Mouse (Mus musculus): ENCODE measurements around the gene Armc8.
"Not testable (repeated sequence)": the region's sequence is repeated elsewhere in the genome, so short reads cannot be mapped to it uniquely, and the experiment has no call there.

The Armc8 gene

GRCm38 (mm10) chr9:99568347-99569070 is at the start of gene Armc8:
Gene Armc8, minus strand, starts transcription at chr9:99568899.
- DNase-seq (ENCODE audit: extremely low spot score, low spot score) = peak; percentile 91

- DNase-seq (ENCODE audit: extremely low spot score, low spot score) = no peak
These were observed 43.5 kb upstream of the Armc8 start, which contains the start of gene A4gnt for GRCm38 (mm10) chr9:99612202-99612601. Gene A4gnt, plus strand, starts transcription at chr9:99612502.

GRCm38 (mm10) chr9:99603566-99603965 is 34.9 kb upstream of the Armc8 start:
- no peak for DNase-seq (ENCODE audit: extremely low spot score, low spot score)

GRCm38 (mm10) chr9:99599127-99599526 is 30.4 kb upstream of the Armc8 start:
- DNase-seq (ENCODE audit: extremely low spot score, low spot score) = not testable (repeated sequence)

GRCm38 (mm10) chr9:99591144-99591543 is 22.4 kb upstream of the Armc8 start:
- DNase-seq (ENCODE audit: extremely low spot score, low spot score) = no peak

GRCm38 (mm10) chr9:99587505-99588202 is 19.0 kb upstream of the Armc8 start:
- DNase-seq (ENCODE audit: extremely low spot score, low spot score) = peak; percentile 71

DNA sequence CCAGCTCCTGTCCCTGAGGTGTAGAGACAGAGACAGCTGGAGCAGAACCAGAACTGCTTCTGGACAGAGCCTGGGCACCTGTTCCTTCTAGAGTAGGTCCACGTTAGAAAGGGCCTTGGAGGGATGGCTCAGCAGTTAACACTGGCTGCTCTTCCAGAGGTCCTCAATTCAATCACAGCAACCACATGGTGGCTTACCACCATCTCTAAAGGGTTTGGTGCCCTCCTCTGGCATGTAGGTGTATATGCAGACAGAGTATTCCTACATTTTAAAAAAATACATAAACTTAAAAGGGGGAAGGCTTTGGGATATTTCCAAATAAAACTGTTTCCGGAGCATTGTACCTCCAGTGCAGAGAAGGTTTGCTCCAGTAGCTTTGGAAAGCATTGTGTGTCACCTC is 12.0 kb upstream of the Armc8 start:
- peak; percentile 36 for DNase-seq (ENCODE audit: extremely low spot score, low spot score)

DNA sequence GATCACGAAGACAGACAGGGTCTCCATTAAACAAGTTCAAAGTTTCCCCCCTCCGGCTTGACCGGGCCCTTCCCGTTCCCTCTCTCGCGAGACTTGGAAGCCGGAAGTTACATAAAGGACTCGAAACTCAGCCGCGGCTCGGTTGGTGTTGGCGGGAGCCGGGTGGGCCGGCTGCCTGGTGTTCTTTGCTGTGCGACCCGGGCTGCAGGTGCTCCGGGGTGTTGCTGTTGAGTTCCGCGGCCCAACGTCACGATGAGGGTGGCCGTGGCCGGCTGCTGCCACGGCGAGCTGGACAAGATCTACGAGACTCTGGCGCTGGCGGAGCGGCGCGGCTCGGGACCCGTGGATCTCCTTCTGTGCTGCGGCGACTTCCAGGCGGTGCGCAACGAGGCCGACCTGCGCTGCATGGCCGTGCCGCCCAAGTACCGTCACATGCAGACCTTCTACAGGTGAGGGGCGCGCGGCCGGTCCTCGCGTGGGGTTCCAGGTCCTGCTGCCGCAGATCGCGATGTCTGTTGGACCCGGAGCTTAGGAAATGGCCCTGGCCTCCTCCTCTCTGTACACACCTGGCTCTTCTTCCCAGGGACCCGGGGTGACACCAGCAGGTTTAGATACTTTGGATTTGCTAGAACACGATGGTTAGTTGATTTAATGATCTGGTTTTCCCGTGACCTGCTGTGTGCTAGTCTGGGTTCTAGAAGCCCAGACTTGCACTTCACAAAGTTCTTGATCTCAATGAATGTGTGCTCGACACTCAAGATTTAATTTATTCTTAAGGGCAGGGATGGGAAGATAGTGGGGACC is 7.2 kb upstream of the Armc8 start, which contains the start of gene Dbr1:
Dbr1 (plus strand) TSS at position 123 of the 804 bp plus-strand sequence.
- DNase-seq (ENCODE audit: extremely low spot score, low spot score) = peak; percentile 92

- peak; percentile 32 for DNase-seq (ENCODE audit: extremely low spot score, low spot score)
These were observed 335 bp upstream of the Armc8 start for GRCm38 (mm10) chr9:99569071-99569397.

DNA sequence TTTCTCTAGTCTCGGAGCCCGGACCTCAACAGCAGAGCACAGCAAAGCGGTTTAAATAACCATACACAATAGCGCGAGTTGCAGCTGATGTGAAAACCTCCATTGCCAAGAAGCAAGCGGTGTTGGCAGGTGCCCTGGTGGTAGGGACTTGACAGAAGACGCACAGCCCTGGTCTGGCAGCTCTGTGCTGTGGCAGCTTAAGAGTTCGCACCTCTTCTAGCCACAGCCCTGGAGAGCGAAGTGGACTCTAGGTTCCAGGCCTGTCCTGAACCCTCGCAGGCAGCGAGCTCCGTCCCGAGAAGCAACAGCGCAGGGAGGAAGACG is 714 bp downstream of the Armc8 start:
- DNase-seq (ENCODE audit: extremely low spot score, low spot score) = no peak

DNA sequence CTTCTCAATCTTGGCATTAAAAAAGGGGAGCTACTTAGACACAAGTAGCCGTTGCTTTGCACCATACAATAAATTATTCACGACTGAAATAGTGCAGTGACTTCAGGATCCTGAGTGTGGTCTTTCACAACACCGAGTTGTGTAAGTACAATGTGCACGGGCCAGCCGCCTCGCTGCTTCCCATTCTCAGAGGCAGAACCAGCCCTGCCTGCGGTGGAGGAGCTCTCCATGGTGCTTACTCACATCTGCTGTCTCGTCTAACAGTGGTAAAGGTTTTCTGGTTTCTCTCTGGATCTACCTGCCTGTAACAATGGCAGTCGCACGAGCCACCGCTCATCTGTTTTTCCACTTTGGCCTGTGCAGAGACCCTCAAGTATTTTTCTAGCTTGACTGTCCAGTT is 5.0 kb downstream of the Armc8 start:
- peak; percentile 53 for DNase-seq (ENCODE audit: extremely low spot score, low spot score)

DNA sequence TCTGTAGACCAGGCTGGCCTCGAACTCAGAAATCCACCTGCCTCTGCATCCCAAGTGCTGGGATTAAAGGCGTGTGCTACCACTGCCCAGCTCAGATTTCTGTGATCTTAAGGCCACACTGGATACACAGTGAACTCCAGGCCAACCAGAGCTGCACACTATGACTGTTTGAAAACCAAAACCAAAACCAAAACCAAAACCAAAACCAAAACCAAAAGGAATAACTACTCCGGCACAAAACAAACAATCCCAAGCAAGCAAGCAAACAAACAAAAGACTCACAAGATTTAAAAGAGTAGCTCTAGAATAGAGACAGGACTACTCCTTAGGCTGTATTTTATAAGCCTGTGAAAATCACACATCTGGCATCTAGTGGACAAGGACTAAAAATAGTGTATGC is 8.3 kb downstream of the Armc8 start:
- no peak for DNase-seq (ENCODE audit: extremely low spot score, low spot score)

DNA sequence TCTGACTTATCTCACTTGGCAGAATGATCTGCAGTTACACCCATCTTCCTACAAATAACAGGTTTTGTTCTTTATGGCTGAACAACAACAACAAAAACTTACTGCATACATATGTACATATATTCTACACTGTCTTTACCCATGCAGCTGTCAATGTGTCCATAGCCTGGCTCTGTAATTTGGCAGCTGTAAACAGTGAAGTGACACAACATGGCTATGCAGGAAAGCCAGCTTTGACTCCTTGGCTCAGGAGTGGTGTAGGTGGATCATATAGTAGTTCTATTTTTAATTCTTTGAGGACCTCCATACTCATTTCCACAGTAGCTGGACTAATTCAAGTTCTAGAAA is 9.2 kb downstream of the Armc8 start:
- DNase-seq (ENCODE audit: extremely low spot score, low spot score) = no peak

GRCm38 (mm10) chr9:99558824-99559556 is 9.7 kb downstream of the Armc8 start:
- DNase-seq (ENCODE audit: extremely low spot score, low spot score) = no peak

- DNase-seq (ENCODE audit: extremely low spot score, low spot score) = no peak
These were observed 11.0 kb downstream of the Armc8 start for GRCm38 (mm10) chr9:99557580-99558300.

GRCm38 (mm10) chr9:99555253-99555652 is 13.4 kb downstream of the Armc8 start:
- no peak for DNase-seq (ENCODE audit: extremely low spot score, low spot score)

DNA sequence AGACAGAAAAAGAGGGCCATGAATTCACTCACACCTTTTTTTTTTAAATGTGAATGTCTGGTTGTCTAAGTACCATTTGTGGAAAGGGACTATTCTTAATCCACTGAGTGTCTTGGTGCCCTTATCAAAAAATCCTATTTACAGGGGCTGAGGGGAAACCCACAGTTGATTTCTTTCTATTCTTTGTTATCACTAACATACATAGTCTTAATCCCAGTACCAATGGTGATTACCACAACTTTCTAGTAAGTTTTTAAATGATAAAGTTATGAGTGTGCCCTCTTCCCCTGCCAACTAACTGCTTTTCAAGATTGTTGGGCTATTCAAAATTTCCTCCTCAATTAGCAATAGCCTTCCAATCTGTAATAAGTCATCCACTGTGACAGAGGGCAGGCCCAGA is 14.6 kb downstream of the Armc8 start:
- DNase-seq (ENCODE audit: extremely low spot score, low spot score) = no peak

DNA sequence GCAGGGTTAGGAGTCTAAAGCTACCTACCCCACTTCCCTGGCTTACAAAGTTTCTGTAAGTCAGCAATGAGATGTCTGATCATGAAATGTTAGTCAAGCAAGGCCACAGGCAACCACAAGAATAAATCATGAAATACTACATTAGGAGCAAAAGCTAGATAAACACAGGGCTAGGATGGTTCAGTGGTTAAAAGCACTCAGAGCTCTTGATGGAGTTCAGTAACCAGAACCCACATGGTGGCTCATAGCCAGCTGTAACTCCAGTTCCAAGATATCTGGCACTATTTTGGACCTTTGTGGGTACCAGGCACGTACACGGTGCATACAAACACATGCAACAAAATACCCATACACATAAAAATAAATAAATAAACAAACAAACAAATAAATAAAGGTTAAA is 15.7 kb downstream of the Armc8 start:
- DNase-seq (ENCODE audit: extremely low spot score, low spot score) = no peak

- DNase-seq (ENCODE audit: extremely low spot score, low spot score) = no peak
These were observed 16.6 kb downstream of the Armc8 start for GRCm38 (mm10) chr9:99552068-99552467.

- DNase-seq (ENCODE audit: extremely low spot score, low spot score) = no peak
These were observed 22.4 kb downstream of the Armc8 start for GRCm38 (mm10) chr9:99546259-99546658.

- no peak for DNase-seq (ENCODE audit: extremely low spot score, low spot score)
These were observed 36.8 kb downstream of the Armc8 start for GRCm38 (mm10) chr9:99531865-99532264.

Measured in neural tube, embryonic 10.5 days (tissue).